Mouse (Mus musculus) heart, embryonic 13.5 days (tissue): ENCODE results near the gene Scn5a. TPM values are rescaled to one million over a fixed set of nuclear protein-coding genes. Genes with fewer than 3 reads are reported as not detected.

Experiments
- ATAC-seq: fragments of 200-750 bp; cut with Nextera tagmentation; 2 replicates; pipeline ENCODE4 v1.8.0; 2017; ENCODE audit warnings: moderate TSS enrichment; ENCODE audit not compliant: insufficient number of reproducible peaks, low FRiP score, low TSS enrichment; ENCODE audit errors: extremely low read depth
- H3K27ac ChIP-seq: fragments of 300-500 bp; sonication (generic); replicated peaks from 2 replicates; pipeline ENCODE4 v1.5.1; 2015; ENCODE audit warnings: moderate library complexity, mild to moderate bottlenecking, inconsistent platforms
- H3K27me3 ChIP-seq: fragments of 300-500 bp; sonication (generic); replicated peaks from 2 replicates; pipeline ENCODE4 v1.6.1; 2015; ENCODE audit warnings: mild to moderate bottlenecking, inconsistent platforms
- H3K36me3 ChIP-seq: fragments of 300-500 bp; sonication (generic); 2 replicates; pipeline ENCODE4 v1.6.1; 2015; ENCODE audit warnings: mild to moderate bottlenecking, inconsistent platforms
- H3K4me1 ChIP-seq: fragments of 300-500 bp; sonication (generic); 2 replicates; pipeline ENCODE4 v1.6.1; 2015; ENCODE audit warnings: inconsistent platforms
- H3K4me2 ChIP-seq: fragments of 300-500 bp; sonication (generic); 2 replicates; pipeline ENCODE4 v1.6.1; 2015; ENCODE audit warnings: inconsistent platforms, mild to moderate bottlenecking, moderate library complexity
- H3K4me3 ChIP-seq: fragments of 300-500 bp; sonication (generic); 2 replicates; pipeline ENCODE4 v1.5.1; 2015; ENCODE audit warnings: moderate library complexity, mild to moderate bottlenecking, inconsistent platforms
- H3K9ac ChIP-seq: fragments of 300-500 bp; sonication (generic); 2 replicates; pipeline ENCODE4 v1.6.1; 2015; ENCODE audit warnings: inconsistent platforms, mild to moderate bottlenecking, moderate library complexity
- H3K9me3 ChIP-seq: fragments of 300-500 bp; sonication (generic); 2 replicates; pipeline ENCODE4 v1.6.1; 2016; ENCODE audit warnings: inconsistent platforms
- WGBS: fragments of 180-500 bp; shearing (Covaris S2); methylation state at CpG from one replicate; pipeline ENCODE4 v1.1.7; 2015; ENCODE audit warnings: mixed read lengths; 5-methylcytosine and 5-hydroxymethylcytosine counted together
- polyA plus RNA-seq: library from polyadenylated mRNA; unstranded; fragments of >200 nt; fragmentation: Nextera tagmentation; extraction: Ambion mirVana; gene quantifications from 2 replicates; pipeline ENCODE4 v1.2.1, GENCODE M21; 2015

Gene Scn5a
- polyA plus RNA-seq, 1 experiment from 2014 or later, result 7.8 TPM

- no peak for ATAC-seq
- no peak overlapping the region for H3K4me3 ChIP-seq
- H3K36me3 ChIP-seq, result no peaks in the 10 kb centered on the region
- no peak overlapping the region for H3K9ac ChIP-seq
- H3K4me2 ChIP-seq, result no peak overlapping the region
- H3K27me3 ChIP-seq, result peaks cover 95% of the 10 kb centered on the region
- no peak overlapping the region for H3K27ac ChIP-seq
- 2% methylated on average over 6 of the region's 6 CpGs for WGBS
- H3K9me3 ChIP-seq, result no peaks in the 10 kb centered on the region
- H3K4me1 ChIP-seq, result peaks cover 28% of the 10 kb centered on the region
These were observed 1.9 kb upstream of the Scn5a start for GRCm38 (mm10) chr9:119580668-119581067.

DNA sequence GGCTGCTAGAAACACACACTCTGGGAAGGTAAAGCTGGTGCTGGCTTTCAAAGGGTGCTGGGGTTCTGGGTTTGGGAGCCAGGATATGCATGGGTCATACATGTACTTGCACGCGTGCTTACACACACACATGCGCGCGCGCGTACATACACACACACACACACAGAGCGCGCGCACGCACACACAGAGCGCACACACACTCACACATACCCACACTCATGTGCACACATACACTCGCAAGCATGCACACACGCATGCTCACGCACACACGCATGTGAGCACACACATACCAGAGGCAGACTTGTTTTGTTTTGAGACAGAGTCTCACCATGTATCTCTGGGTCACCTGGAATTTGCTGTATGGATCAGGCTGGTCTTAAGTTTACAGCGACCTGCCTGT is 1.4 kb upstream of the Scn5a start:
- no peaks in the 10 kb centered on the region for H3K36me3 ChIP-seq
- peaks cover 33% of the 10 kb centered on the region for H3K4me1 ChIP-seq
- no peaks in the 10 kb centered on the region for H3K9me3 ChIP-seq
- H3K27ac ChIP-seq, result no peak overlapping the region
- no peak overlapping the region for H3K4me3 ChIP-seq
- no peak overlapping the region for H3K4me2 ChIP-seq
- no peak overlapping the region for H3K9ac ChIP-seq
- 84% methylated on average over 17 of the region's 17 CpGs for WGBS
- ATAC-seq, result no peak
- H3K27me3 ChIP-seq, result peaks cover 95% of the 10 kb centered on the region

- Histone ChIP-seq H3K27ac (peak overlapping the region; percentile 36), H3K9ac (peak overlapping the region; percentile 92), H3K36me3 (no peaks in the 10 kb centered on the region), H3K9me3 (no peaks in the 10 kb centered on the region), H3K4me2 (peak overlapping the region; percentile 88), H3K27me3 (peaks cover 97% of the 10 kb centered on the region), H3K4me1 (peaks cover 52% of the 10 kb centered on the region), H3K4me3 (peak overlapping the region; percentile 77)
- under 1% methylated on average over 24 of the region's 24 CpGs for WGBS
- no peak; the same call in 1 of the 2 replicates for ATAC-seq
These were observed 543 bp downstream of the Scn5a start for GRCm38 (mm10) chr9:119578311-119578635.

DNA sequence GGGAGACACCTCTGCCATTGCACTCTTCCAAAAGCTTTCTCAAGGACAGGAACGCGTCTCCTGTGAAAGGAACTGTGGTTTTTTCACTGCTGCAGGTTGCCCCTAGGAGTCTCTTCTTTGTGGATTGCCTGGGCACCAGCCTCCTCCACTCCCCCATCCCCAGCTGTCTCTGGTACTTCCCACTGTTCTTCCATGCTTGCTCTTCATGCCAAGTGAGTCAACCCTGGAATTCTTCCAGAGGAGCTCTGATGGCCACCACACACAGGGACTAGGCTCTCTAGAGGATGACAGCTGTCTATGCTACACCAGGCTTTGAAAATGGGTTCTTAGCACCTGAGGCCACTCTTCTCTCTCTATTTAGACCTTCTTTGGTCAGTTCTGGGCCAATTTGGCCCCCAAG is 1.8 kb downstream of the Scn5a start:
- no peak overlapping the region for H3K27ac ChIP-seq
- H3K27me3 ChIP-seq, result peaks cover 99% of the 10 kb centered on the region
- no peaks in the 10 kb centered on the region for H3K36me3 ChIP-seq
- H3K4me1 ChIP-seq, result peaks cover 65% of the 10 kb centered on the region
- H3K4me2 ChIP-seq, result peak overlapping the region; percentile 88
- 60% methylated on average over 2 of the region's 2 CpGs for WGBS
- no peaks in the 10 kb centered on the region for H3K9me3 ChIP-seq
- no peak for ATAC-seq
- H3K4me3 ChIP-seq, result peak overlapping the region; percentile 77; the same call in 1 of the 2 replicates
- H3K9ac ChIP-seq, result no peak overlapping the region

DNA sequence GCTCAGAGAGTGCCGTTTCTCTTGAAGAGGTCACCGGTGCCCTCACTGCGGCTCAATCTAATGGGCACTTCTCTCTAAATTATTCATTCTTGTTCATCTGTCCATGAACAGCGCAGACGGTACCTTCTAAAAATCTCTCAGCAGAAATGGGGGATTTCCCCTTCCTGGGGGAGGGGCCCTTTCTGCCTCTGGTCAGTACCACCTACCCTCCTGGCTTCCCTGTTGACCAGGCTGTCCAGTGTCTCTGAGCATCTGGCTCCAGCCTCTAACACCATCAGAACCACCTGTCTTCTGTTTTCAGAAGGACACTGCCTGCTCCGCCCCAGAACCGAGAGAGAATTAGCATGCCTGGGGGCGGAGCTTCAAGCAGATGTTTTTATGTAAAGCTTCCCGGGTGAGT is 3.1 kb downstream of the Scn5a start:
- H3K4me2 ChIP-seq, result peak overlapping the region; percentile 45
- no peak for ATAC-seq
- peaks cover 75% of the 10 kb centered on the region for H3K4me1 ChIP-seq
- H3K4me3 ChIP-seq, result no peak overlapping the region
- H3K9me3 ChIP-seq, result no peaks in the 10 kb centered on the region
- WGBS, result 56% methylated on average over 9 of the region's 9 CpGs
- no peaks in the 10 kb centered on the region for H3K36me3 ChIP-seq
- H3K9ac ChIP-seq, result no peak overlapping the region
- peak overlapping the region; percentile 46; the same call in 1 of the 2 replicates for H3K27ac ChIP-seq
- H3K27me3 ChIP-seq, result peaks cover 99% of the 10 kb centered on the region

- Histone ChIP-seq H3K4me3 (no peak overlapping the region), H3K27ac (peak overlapping the region; percentile 68), H3K4me1 (peaks cover 74% of the 10 kb centered on the region), H3K9me3 (no peaks in the 10 kb centered on the region), H3K27me3 (peaks cover 100% of the 10 kb centered on the region), H3K4me2 (peak overlapping the region; percentile 28; the same call in 1 of the 2 replicates), H3K9ac (0 out of 2 replicates have a peak overlapping the region, but pooled peaks have one; percentile 40), H3K36me3 (no peaks in the 10 kb centered on the region)
- ATAC-seq, result no peak
- 43% methylated on average over 7 of the region's 7 CpGs for WGBS
These were observed 4.5 kb downstream of the Scn5a start for GRCm38 (mm10) chr9:119574366-119574765.

GRCm38 (mm10) chr9:119573009-119573408 is 5.8 kb downstream of the Scn5a start:
- peaks cover 72% of the 10 kb centered on the region for H3K4me1 ChIP-seq
- H3K9ac ChIP-seq, result peak overlapping the region; percentile 40
- no peak for ATAC-seq
- H3K27me3 ChIP-seq, result peaks cover 93% of the 10 kb centered on the region
- no peaks in the 10 kb centered on the region for H3K9me3 ChIP-seq
- 47% methylated on average over 14 of the region's 14 CpGs for WGBS
- H3K36me3 ChIP-seq, result no peaks in the 10 kb centered on the region
- H3K4me3 ChIP-seq, result no peak overlapping the region
- 0 out of 2 replicates have a peak overlapping the region, but pooled peaks have one; percentile 68 for H3K27ac ChIP-seq
- H3K4me2 ChIP-seq, result no peak overlapping the region

DNA sequence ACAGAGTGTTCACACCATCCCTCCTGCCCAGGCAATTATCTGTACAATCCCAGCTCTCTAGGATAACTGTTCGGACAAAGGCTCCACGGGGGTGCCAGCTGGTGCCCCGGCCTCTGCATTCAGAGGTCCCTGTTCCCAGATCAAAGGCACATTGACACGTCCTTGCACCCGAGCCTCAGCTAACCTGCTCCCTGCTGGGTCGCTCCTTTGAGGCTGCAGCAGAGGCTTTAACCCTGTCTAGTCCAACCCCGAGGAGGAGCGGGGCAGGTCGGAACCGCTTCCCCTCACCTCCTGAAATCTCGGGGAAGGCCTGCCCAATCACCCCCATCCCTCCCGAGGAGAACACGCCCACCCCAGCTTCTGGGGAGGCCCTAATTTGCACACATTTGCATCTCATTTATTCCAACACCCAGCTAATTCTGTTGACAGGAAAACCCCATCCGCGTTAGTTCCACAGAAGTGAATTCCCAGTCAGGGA is 7.4 kb downstream of the Scn5a start:
- 8% methylated on average over 15 of the region's 15 CpGs for WGBS
- no peak overlapping the region for H3K27ac ChIP-seq
- H3K4me3 ChIP-seq, result 0 out of 2 replicates have a peak overlapping the region, but pooled peaks have one; percentile 6
- peak overlapping the region; percentile 43 for H3K4me2 ChIP-seq
- H3K36me3 ChIP-seq, result no peaks in the 10 kb centered on the region
- H3K4me1 ChIP-seq, result peaks cover 66% of the 10 kb centered on the region
- H3K9ac ChIP-seq, result peak overlapping the region; percentile 55; the same call in 1 of the 2 replicates
- peaks cover 91% of the 10 kb centered on the region for H3K27me3 ChIP-seq
- no peak for ATAC-seq
- H3K9me3 ChIP-seq, result no peaks in the 10 kb centered on the region

DNA sequence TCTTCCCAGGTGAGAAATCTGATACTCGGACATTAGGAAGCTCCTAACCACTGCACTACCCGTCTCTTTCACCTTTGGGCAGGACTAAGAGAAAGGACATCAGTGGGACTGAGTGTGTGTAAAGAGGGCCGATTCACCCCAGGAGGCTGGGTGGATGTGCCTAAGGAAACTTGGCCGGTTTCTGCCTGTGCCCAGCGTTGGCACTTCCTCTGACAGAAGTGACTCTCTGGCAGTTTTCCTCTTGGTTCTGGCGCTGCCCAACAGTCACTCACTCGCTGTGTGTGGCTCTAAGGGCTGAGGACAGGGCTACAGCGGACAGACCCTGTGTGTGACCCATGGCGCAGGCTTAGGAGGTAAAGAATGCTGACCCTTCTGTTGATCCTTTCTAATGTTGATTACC is 8.2 kb downstream of the Scn5a start:
- H3K27ac ChIP-seq, result no peak overlapping the region
- H3K4me1 ChIP-seq, result peaks cover 66% of the 10 kb centered on the region
- H3K9me3 ChIP-seq, result no peaks in the 10 kb centered on the region
- no peak overlapping the region for H3K4me2 ChIP-seq
- peaks cover 91% of the 10 kb centered on the region for H3K27me3 ChIP-seq
- H3K9ac ChIP-seq, result no peak overlapping the region
- H3K4me3 ChIP-seq, result no peak overlapping the region
- no peaks in the 10 kb centered on the region for H3K36me3 ChIP-seq
- 33% methylated on average over 9 of the region's 9 CpGs for WGBS
- ATAC-seq, result no peak

DNA sequence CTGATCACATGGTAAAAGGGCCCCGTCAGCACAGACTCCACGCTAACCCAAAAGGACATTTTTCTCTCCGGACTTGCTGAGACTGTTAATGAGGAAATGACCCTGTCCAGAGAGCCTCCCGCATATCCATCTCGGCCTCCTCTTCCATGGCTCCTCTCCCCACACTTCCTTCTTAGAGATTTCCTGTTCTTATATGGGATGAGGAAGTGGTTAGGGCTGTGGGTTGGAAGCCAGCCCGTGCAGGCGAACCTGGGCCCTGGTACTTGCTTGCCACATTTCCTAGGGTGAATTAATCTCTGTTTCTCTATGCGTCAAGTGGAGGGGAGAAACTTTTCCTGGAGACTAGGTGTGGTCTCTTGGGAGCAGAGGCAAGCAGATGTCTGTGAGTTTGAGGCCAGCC is 10.1 kb downstream of the Scn5a start:
- Histone ChIP-seq H3K36me3 (no peaks in the 10 kb centered on the region), H3K4me2 (no peak overlapping the region), H3K9me3 (no peaks in the 10 kb centered on the region), H3K4me3 (no peak overlapping the region), H3K9ac (no peak overlapping the region), H3K4me1 (peaks cover 65% of the 10 kb centered on the region), H3K27ac (no peak overlapping the region), H3K27me3 (peaks cover 84% of the 10 kb centered on the region)
- ATAC-seq, result no peak
- WGBS, result 67% methylated on average over 8 of the region's 8 CpGs

DNA sequence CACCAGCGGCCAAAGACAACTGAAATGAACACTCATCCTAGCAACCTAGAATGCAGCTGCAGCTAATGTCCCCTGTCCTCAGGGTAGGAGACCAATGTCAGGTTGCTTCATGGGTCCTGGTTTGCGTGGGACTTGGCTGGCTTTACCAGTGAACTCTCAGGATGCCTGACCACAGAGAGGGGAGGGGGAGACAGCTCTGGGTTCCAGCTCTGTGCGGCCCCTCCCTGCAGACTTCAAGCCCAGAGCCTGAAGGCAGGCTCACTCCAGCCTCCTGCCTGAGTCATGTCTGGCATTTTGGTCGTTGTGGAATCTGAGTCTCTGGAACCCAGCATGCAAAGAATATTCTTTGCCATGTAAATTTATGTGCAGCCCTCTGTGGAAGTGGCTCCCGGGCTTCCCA is 11.0 kb downstream of the Scn5a start:
- H3K4me1 ChIP-seq, result peaks cover 63% of the 10 kb centered on the region
- H3K9ac ChIP-seq, result no peak overlapping the region
- no peak overlapping the region for H3K4me2 ChIP-seq
- no peak overlapping the region for H3K4me3 ChIP-seq
- 67% methylated on average over 5 of the region's 5 CpGs for WGBS
- H3K27ac ChIP-seq, result no peak overlapping the region
- H3K27me3 ChIP-seq, result peaks cover 75% of the 10 kb centered on the region
- H3K9me3 ChIP-seq, result no peaks in the 10 kb centered on the region
- H3K36me3 ChIP-seq, result no peaks in the 10 kb centered on the region
- ATAC-seq, result no peak

GRCm38 (mm10) chr9:119566214-119566613 is 12.6 kb downstream of the Scn5a start:
- no peak for ATAC-seq
- Histone ChIP-seq H3K36me3 (no peaks in the 10 kb centered on the region), H3K9me3 (no peaks in the 10 kb centered on the region), H3K9ac (peak overlapping the region; percentile 40; the same call in 1 of the 2 replicates), H3K4me1 (peaks cover 60% of the 10 kb centered on the region), H3K4me3 (no peak overlapping the region), H3K27me3 (peaks cover 59% of the 10 kb centered on the region), H3K4me2 (no peak overlapping the region), H3K27ac (no peak overlapping the region)
- WGBS, result 26% methylated on average over 10 of the region's 10 CpGs
